Mouse (Mus musculus): Measurements from ENCODE around the gene Lum. TPM values are rescaled to one million over a fixed set of nuclear protein-coding genes. Genes with fewer than 3 reads are reported as not detected.

The Lum gene
- total RNA-seq, 2 experiments from 2014 or later = 4.3 to 5.2 TPM

Other genes with a start within 250 kb of the Lum start
- gene Dcn, start 85.5 kb upstream of the Lum start, total RNA-seq (2021) = 10 to 100 TPM; 25.4 to 30.4 TPM
- gene Kera, start 41.8 kb downstream of the Lum start, total RNA-seq (2021) = under 1 TPM; 0.38 to 0.40 TPM
- under 1 TPM; 0.46 to 0.50 TPM for gene Epyc, start 78.9 kb downstream of the Lum start, total RNA-seq (2021)
- not detected for gene Ccer1, start 127.9 kb downstream of the Lum start, total RNA-seq (2021)
- under 1 TPM in 1 of 2 experiments, not detected in 1; 0.18 TPM for gene C030005K15Rik, start 161.6 kb downstream of the Lum start, total RNA-seq (2021)

All from left cerebral cortex, postnatal 4 days (tissue).